Mouse (Mus musculus) mature B cell (primary cell): ENCODE measurements around the gene Btbd35f15.
"Not testable (repeated sequence)": the region's sequence is repeated elsewhere in the genome, so short reads cannot be mapped to it uniquely, and the experiment has no call there.

Experiments
- in situ Hi-C: fragments of 300-500 bp; cut with MboI; formaldehyde crosslinking; loops from 2 replicates; pipeline ENCODE4 v1.14.3; 2019

The Btbd35f15 gene

GRCm38 (mm10) chrX:33577214-33577613, at the start of gene Btbd35f15:
TSS of gene Btbd35f15 (minus strand) at chrX:33577314.
- in situ Hi-C loops: not testable (repeated sequence)
